Mouse (Mus musculus) cerebellum, adult 9-11 months (tissue): ENCODE results near the gene Eva1b.
"Not testable (repeated sequence)": the region's sequence is repeated elsewhere in the genome, so short reads cannot be mapped to it uniquely, and the experiment has no call there.

ENCODE experiments used
- DNase-seq: peaks from one replicate; pipeline ENCODE4 v3.0.0; 2022

The Eva1b gene

DNA sequence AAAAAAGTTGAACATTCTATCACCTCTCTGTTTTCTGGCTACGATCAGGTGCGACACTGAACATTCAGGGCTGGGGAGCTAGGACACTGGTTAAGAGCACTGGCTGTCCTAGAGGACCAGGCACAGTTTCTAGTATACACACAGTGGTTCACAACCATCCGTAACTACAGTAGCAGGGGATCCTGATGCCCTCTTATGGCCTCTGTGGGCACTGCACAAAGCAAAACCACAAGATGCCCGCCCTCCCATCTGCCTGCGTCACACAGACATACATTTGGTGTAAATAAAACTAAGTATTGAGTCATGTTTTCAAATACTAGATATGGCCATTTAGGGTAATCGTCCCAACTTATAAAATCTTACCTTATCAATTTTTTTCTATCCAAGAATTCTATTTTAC is 10.0 kb downstream of the Eva1b start:
- DNase-seq, result no peak

- DNase-seq, result no peak
Measured at GRCm38 (mm10) chr4:126159455-126159854, 11.9 kb downstream of the Eva1b start.

DNA sequence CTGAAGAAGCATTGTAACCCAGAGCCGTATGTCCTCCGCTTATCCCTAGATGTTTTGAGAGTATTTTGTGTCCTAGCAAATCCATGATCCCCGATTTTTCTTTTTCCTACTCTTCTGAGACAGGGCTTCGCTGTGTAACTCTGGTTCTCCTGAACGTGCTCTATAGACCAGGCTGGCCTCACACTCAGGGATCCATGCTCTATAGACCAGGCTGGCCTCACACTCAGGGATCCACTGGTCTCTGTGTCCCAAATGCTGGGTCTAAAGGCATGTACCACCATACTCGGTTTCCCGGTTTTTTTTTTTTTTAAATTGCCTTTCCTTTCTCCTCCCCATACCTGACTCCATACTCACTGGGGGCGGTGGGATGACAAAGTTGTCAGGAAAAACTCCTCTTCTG is 13.4 kb downstream of the Eva1b start:
- DNase-seq, result no peak

DNA sequence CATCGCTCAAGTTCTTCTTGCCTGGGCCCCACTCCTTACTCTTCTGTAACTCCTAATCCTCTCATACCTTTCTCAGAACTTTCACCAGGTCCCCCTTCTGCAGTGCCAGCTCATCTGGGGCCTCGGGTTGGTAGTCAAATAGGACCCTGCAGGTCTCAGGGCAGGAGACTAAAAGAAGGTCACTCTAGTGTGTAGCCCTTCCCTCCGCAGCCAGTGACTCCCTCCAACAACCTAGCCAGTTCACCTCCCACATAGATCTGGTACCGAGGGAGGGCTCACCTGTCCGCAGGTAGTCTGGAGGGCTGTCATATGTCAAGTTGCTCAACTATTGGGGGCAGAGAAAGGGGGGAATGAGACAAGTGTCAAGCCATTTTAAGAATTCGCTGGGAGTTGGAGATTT is 13.9 kb downstream of the Eva1b start:
- DNase-seq, result no peak

GRCm38 (mm10) chr4:126161986-126162385 is 14.4 kb downstream of the Eva1b start:
- no peak for DNase-seq

DNA sequence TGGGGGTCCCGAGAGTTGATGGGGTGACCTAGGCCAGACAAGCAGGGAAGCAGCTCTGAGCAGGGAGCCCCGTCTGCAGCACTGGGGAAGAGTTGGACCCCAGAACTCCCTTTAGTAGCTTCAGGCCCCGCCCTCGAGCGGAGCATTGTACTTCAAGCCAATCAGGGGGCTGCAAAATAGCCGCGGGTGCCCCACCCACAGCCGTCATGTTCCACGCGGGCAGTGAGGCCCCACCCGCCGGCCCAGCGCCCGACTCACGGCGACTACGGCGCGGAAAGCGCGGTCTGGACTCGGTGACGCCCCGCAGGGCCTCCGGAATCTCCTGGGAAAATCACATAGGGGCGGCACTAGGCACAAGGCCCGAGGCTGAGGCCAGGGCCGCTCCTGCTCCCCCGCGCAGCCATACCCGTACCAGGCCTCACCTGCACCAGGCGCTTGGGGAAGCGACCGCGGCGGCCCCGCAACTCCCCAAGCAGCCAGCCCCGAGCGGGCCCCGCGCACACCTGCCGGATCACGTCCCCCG is 15.1 kb downstream of the Eva1b start:
- peak; percentile 83 for DNase-seq

DNA sequence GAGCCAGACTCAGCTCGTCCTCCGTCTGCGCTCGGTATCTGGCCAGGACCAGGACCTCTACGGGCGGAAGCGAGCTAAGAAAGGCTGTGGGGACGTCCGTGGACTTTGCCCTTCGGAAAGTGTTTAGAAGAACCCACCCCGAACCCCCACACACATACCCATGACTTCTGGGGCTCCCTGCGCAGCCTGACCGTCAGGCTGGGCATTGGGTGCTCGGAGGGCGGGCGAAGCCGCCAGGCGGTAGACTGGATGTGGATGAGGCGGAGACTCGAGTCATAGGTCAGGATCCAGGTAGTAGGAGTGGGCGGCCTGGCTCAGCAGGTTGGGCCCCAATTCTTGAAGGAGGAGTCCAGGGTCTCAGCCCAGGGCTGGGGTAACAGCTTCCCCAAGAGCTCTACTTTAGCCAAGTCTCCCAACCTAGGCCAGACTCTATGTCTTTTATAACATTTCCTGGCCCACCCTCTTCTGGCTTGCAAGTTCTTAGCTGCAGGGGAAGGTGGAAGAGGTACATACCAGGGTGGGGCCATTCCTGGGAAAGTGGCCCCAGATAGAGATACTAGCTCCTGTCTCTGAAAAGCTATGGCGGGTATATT is 15.6 kb downstream of the Eva1b start, which contains the start of gene Sh3d21:
TSS of gene Sh3d21 (minus strand) at position 425 of the 593 bp plus-strand sequence.
- DNase-seq, result no peak

DNA sequence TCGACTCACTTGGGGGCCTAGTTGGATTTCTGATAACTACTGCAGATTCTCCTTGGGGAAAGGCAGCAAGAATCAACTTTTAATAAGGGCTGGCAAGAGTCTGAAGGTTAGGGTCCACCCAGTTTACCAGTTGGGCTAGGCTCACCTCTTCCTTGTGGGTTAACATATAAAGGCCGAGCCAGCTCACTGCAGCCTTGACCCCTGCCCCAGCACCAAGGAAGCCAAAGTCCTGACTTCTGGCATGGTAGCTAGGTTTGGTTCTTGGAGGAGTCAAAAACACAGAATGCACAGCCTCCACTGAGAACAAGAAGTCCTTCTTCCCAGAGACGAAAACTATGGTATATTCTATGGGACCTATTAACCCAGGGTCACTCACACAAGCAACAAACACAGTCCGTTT is 16.1 kb downstream of the Eva1b start:
- no peak for DNase-seq

GRCm38 (mm10) chr4:126165092-126165491 is 17.5 kb downstream of the Eva1b start:
- DNase-seq, result not testable (repeated sequence)

- no peak for DNase-seq
Measured at GRCm38 (mm10) chr4:126166084-126166483, 18.5 kb downstream of the Eva1b start.

DNA sequence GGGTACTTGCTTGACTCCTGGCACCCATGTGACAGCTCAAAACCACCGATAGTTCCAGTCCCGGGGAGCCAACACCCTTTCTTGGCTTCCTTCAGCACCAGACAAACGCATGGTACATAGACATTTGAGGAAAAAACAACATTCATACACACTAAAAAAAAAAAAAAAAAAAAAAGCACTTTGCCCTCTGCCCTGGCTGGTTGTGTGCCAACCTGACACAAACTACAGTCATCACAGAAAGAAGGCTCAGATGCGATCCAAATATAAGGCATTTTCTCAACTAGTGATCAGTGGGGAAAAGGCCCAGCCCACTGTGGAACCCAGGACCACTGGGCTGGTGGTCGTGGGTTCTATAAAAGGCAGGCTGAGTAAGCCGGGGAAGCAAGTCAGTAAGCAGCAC is 21.3 kb downstream of the Eva1b start:
- no peak for DNase-seq

GRCm38 (mm10) chr4:126170737-126171136 is 23.2 kb downstream of the Eva1b start:
- not testable (repeated sequence) for DNase-seq

GRCm38 (mm10) chr4:126173800-126174199 is 26.3 kb downstream of the Eva1b start:
- no peak for DNase-seq

GRCm38 (mm10) chr4:126175980-126176379 is 28.4 kb downstream of the Eva1b start:
- DNase-seq, result not testable (repeated sequence)

DNA sequence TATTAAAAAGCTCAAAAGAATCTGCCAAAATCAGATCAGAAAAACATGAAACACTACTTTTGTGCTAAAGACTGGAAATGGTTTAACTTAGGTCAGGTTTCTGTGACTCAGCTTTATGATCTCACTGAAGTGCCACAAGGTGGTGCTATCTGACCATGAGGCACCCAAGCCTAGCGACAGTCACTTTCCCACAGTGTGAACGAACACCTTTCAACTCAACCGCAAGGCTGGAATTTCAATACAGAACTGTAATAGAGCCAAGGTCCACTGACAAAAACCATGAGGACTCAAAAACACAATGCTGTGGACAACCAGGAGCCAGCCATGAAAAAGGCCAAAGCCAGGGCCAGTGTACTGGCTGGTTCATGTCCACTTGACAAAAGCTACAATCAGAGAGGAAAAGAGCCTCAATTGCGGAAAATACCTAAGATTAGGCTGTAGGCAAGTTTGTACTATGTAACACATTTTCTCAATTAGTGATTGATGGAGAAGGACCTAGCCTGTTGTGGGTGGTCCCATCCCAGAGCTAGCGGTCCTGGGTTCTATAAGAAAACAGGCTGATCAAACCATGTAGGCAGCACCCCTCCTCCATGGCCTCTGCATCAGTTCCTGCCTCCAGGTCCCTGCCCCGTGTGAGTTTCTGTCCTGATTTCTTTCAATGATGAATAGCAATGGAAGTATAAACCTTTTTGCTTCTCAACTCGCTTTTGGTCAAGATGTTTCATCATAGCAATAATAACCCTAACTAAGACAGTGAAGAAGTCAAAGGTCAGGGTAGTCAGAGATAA is 33.8 kb downstream of the Eva1b start:
- DNase-seq, result peak; percentile 50

DNA sequence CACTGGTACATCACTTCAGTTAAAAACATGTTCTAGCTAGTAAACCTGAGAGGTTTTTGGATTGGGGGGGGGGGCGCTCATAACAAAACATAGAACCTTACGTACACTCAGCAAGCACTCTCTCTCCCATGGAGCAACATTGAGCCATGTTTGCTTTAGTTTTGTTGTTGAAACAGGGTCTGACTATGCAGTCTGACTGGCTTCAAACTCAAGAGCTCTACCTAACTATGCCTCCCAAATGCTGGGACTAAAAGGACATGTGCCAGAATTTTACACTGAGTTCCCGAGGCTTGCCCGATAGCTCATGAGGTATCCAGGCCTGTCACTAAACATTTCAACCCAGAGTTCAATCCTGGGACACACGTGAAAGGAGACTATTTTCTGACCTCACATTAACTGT is 35.5 kb downstream of the Eva1b start:
- no peak for DNase-seq

- DNase-seq, result no peak
Measured at GRCm38 (mm10) chr4:126187096-126187495, 39.6 kb downstream of the Eva1b start.

- no peak for DNase-seq
Measured at GRCm38 (mm10) chr4:126190636-126191035, 43.1 kb downstream of the Eva1b start.

- DNase-seq, result no peak
Measured at GRCm38 (mm10) chr4:126194216-126194615, 46.7 kb downstream of the Eva1b start.

DNA sequence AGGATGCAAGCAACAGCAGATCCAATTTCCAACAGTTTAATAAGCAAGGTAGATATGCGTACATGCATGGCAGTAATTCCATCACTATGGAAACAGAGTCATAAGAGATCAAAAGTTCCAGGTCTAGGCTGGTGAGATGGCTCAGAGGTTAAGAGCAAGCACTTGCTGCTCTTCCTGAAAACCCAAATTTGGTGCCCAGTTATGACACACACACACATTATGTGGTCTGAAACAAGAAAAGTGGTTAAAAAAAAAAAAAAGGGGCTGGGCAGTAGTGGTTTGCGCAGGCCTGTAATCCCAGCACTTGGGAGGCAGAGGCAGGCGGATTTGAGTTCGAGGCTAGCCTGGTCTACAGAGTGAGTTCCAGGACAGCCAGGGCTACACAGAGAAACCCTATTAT is 47.4 kb downstream of the Eva1b start:
- DNase-seq, result no peak

GRCm38 (mm10) chr4:126197485-126197884 is 49.9 kb downstream of the Eva1b start:
- DNase-seq, result no peak
